Mouse (Mus musculus) limb, embryonic 10.5 days (tissue): ENCODE results near the gene Pde3b. TPM values are rescaled to one million over a fixed set of nuclear protein-coding genes. Genes with fewer than 3 reads are reported as not detected.
"Not testable (repeated sequence)": the region's sequence is repeated elsewhere in the genome, so short reads cannot be mapped to it uniquely, and the experiment has no call there.

Experiments
- DNase-seq: peaks from one replicate; pipeline ENCODE4 v3.0.0-alpha.2; 2017; ENCODE audit warnings: low spot score
- H3K27ac ChIP-seq: fragments of 300-500 bp; sonication (generic); 2 replicates; pipeline ENCODE4 v1.5.1; 2016; ENCODE audit warnings: mild to moderate bottlenecking
- H3K27me3 ChIP-seq: fragments of 300-500 bp; sonication (generic); 2 replicates; pipeline ENCODE4 v1.6.1; 2016; ENCODE audit warnings: low read depth, mild to moderate bottlenecking; ENCODE audit not compliant: poor library complexity, severe bottlenecking
- H3K36me3 ChIP-seq: fragments of 300-500 bp; sonication (generic); 2 replicates; pipeline ENCODE4 v1.6.1; 2016; ENCODE audit warnings: mild to moderate bottlenecking, moderate library complexity
- H3K4me1 ChIP-seq: fragments of 300-500 bp; sonication (generic); 2 replicates; pipeline ENCODE4 v1.6.1; 2016
- H3K4me3 ChIP-seq: fragments of 300-500 bp; sonication (generic); 2 replicates; pipeline ENCODE4 v1.5.1; 2016; ENCODE audit warnings: mild to moderate bottlenecking, moderate library complexity
- H3K9me3 ChIP-seq: fragments of 300-500 bp; sonication (generic); replicated peaks from 2 replicates; pipeline ENCODE4 v1.6.1; 2016; ENCODE audit warnings: mild to moderate bottlenecking
- whole genome bisulfite sequencing: fragments of 180-500 bp; shearing (Covaris S2); methylation state at CpG from one replicate; pipeline ENCODE4 v1.1.7; 2016; 5-methylcytosine and 5-hydroxymethylcytosine counted together
- polyA plus RNA-seq: library from polyadenylated mRNA; unstranded; fragments of >200 nt; fragmentation: Nextera tagmentation; extraction: Ambion mirVana; gene quantifications from 2 replicates; pipeline ENCODE4 v1.2.1, GENCODE M21; 2016

Gene Pde3b
- polyA plus RNA-seq, 1 experiment from 2014 or later, result 7.8 TPM

DNA sequence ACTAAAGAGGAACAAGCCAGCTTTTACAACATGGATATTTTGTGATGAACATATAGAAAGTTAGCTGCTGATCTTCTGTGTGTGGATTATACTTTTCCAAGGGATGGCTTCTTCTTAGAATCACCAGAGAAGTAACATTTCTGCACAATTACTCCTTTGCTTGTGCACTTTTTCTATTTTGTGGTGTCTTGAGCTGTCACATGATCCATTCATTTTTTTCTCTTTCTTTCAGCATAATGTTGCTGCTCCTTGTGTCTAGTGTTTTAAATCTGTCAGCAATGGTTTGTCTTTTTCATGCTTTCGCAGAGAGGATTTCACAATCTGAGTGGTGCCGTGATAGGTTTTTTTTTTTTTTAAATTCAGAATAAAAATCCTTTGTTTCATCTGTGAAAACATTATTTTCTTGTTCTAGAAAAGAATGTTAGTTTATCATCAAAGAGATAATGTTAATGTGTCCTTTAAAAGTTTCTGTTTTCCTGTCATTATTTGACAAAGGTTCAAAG lies 66.4 kb downstream of the Pde3b start:
- DNase-seq, result no peak
- Histone ChIP-seq H3K27me3 (no peaks in the 10 kb centered on the region), H3K9me3 (no peaks in the 10 kb centered on the region), H3K36me3 (no peaks in the 10 kb centered on the region), H3K27ac (no peak overlapping the region), H3K4me1 (no peaks in the 10 kb centered on the region), H3K4me3 (no peak overlapping the region)
- 100% methylated on average over 2 of the region's 2 CpGs for WGBS

- Histone ChIP-seq H3K4me3 (no peak overlapping the region), H3K4me1 (no peaks in the 10 kb centered on the region), H3K9me3 (no peaks in the 10 kb centered on the region), H3K27me3 (no peaks in the 10 kb centered on the region), H3K36me3 (no peaks in the 10 kb centered on the region), H3K27ac (no peak overlapping the region)
- no peak for DNase-seq
These were observed 77.5 kb downstream of the Pde3b start for GRCm38 (mm10) chr7:114492540-114492939.

DNA sequence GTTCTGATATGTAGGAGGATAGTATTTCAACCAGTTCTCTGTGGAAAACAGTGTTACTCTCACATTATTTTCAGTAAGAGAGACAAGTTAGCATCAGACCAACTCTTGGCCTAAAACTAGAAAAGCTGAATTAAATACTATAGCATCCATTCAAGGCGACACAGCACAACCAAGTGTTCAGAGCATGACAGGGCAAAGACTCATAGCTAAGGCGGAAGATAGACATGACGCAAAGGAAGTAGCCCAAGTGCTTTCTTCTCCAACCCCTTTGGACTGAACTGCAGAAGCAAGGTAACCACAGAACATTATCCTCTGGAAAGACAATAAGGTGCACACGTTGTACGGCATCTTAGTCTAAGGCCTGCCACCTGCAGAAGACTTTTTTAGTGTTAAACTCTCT lies 79.0 kb downstream of the Pde3b start:
- DNase-seq, result no peak
- Histone ChIP-seq H3K9me3 (no peaks in the 10 kb centered on the region), H3K27me3 (no peaks in the 10 kb centered on the region), H3K4me3 (no peak overlapping the region), H3K36me3 (no peaks in the 10 kb centered on the region), H3K4me1 (no peaks in the 10 kb centered on the region), H3K27ac (no peak overlapping the region)
- WGBS, result 95% methylated on average over 5 of the region's 5 CpGs

DNA sequence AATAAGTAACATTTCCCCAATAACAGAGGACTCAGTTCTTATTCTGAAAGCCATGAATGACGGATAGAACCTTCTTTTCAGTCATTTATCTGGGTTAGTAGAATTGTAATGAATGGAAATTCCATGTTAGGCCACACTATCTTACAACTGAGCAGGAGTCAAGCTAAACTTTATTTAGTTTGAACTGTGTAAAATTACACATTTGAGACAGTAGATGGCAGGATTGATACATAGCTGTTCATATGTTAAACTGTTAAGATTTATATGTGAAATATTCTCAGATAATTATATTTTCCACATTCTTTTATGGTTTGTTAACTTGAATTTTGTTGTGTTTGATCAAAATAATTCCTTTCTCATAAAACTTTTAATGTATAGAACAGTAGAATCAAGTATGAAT lies 84.2 kb downstream of the Pde3b start:
- WGBS, result 90% methylated on average over 1 of the region's 1 CpGs
- Histone ChIP-seq H3K9me3 (no peaks in the 10 kb centered on the region), H3K27ac (no peak overlapping the region), H3K4me3 (no peak overlapping the region), H3K4me1 (no peaks in the 10 kb centered on the region), H3K27me3 (no peaks in the 10 kb centered on the region), H3K36me3 (no peaks in the 10 kb centered on the region)
- DNase-seq, result no peak

DNA sequence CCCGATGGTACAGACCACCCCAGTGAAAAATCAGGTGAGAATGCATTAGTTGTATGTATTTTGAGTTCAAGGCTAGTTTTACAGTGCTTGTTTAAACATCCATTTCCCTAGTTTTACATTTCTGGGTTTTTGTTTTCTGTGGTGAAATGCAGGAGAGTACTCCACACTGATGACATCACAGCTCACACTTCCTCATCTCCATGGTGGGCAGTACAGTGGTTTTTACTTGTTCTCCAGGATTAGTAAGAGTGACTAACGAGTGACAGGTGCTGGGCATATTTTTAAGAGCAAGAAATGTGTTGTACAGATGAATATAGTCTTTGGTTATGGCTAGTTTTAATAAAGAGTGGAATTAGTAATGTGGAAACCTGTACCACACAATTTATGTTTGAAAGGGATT lies 93.8 kb downstream of the Pde3b start:
- peaks cover 5% of the 10 kb centered on the region; the same call in 1 of the 2 replicates for H3K36me3 ChIP-seq
- H3K4me3 ChIP-seq, result no peak overlapping the region
- H3K9me3 ChIP-seq, result no peaks in the 10 kb centered on the region
- no peak overlapping the region for H3K27ac ChIP-seq
- 87% methylated on average over 2 of the region's 2 CpGs for WGBS
- DNase-seq, result no peak
- no peaks in the 10 kb centered on the region for H3K27me3 ChIP-seq
- H3K4me1 ChIP-seq, result no peaks in the 10 kb centered on the region

DNA sequence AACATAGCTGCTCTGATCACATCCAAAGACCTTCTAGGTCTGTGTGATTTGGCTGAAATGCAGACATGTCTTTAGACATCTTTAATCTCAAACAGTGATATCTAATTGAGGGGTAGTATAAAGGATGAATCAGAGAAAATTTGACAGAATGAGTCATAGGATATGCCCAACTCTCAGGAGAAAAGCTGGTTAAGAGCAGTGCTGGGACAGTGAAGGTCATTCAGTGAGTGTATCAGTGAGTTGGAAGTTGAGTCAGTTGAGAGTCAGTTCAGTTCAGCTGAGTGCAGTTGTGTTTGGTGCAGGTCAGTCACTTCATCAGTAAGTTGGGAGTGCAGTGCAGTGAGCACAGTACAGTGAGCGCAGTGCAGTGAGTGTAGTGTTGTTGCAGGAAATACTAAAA lies 105.0 kb downstream of the Pde3b start:
- Histone ChIP-seq H3K27ac (no peak overlapping the region), H3K36me3 (peaks cover 13% of the 10 kb centered on the region; the same call in 1 of the 2 replicates), H3K27me3 (no peaks in the 10 kb centered on the region), H3K9me3 (no peaks in the 10 kb centered on the region), H3K4me1 (no peaks in the 10 kb centered on the region), H3K4me3 (no peak overlapping the region)
- DNase-seq, result no peak
- WGBS, result 100% methylated on average over 1 of the region's 1 CpGs

- no peak for DNase-seq
- 0 out of 2 replicates have a peak, but pooled peaks cover 11% of the 10 kb centered on the region for H3K36me3 ChIP-seq
- H3K4me3 ChIP-seq, result no peak overlapping the region
- WGBS, result 78% methylated on average over 1 of the region's 1 CpGs
- no peaks in the 10 kb centered on the region for H3K4me1 ChIP-seq
- no peak overlapping the region for H3K27ac ChIP-seq
- H3K27me3 ChIP-seq, result no peaks in the 10 kb centered on the region
- no peaks in the 10 kb centered on the region for H3K9me3 ChIP-seq
These were observed 111.2 kb downstream of the Pde3b start for GRCm38 (mm10) chr7:114526245-114526644.

- no peak for DNase-seq
- Histone ChIP-seq H3K27ac (no peak overlapping the region), H3K4me1 (no peaks in the 10 kb centered on the region), H3K4me3 (no peak overlapping the region), H3K36me3 (peaks cover 25% of the 10 kb centered on the region), H3K9me3 (no peaks in the 10 kb centered on the region), H3K27me3 (no peaks in the 10 kb centered on the region)
- WGBS, result 100% methylated on average over 1 of the region's 1 CpGs
These were observed 121.1 kb downstream of the Pde3b start for GRCm38 (mm10) chr7:114536179-114536578.

DNA sequence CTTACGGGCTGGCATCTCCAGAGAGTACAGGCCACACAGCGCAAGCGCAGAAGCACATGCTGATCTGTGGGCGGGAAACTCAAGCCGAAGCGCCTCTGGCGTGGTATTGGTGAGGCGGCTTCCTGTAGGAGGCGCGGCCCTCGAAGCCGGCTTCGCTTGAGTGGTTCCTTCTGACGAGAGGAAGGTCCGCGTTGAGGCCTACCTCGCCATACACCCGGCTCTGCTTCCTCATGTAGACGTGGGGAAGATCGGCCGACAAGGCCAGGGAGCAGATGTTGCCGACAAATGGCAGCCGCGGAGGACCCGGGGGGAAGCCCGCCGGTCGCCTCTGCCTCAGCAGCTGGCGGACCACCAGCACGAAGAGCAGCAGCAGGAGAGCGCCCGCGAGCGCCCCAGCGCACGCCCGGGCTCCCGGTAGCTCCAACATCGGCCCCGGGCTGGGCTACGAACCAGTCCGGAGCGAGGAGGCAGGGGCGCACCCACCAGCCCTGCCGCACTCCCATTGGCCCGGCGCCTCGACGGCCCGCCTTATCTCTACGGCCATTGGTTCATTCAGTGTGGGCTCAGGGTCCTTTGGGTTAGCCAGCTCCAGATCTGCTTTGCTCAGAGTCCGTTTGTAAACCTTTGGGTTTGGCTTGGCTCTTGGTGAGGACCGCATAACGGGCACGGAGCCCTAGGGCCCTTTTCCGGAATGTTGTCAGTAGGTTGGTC lies 147.6 kb downstream of the Pde3b start, which contains the start of gene Cyp2r1:
Gene Cyp2r1, minus strand, starts transcription at position 442 of the 711 bp plus-strand sequence.
- 3% methylated on average over 56 of the region's 56 CpGs for whole genome bisulfite sequencing
- peaks cover 10% of the 10 kb centered on the region for H3K4me1 ChIP-seq
- H3K27me3 ChIP-seq, result no peaks in the 10 kb centered on the region
- peak within 1 kb of the TSS; percentile 88 for H3K27ac ChIP-seq
- no peaks in the 10 kb centered on the region for H3K36me3 ChIP-seq
- H3K4me3 ChIP-seq, result peak within 1 kb of the TSS; percentile 61
- peak; percentile 85 for DNase-seq
- H3K9me3 ChIP-seq, result no peaks in the 10 kb centered on the region

- not testable (repeated sequence) for DNase-seq, H3K9me3 ChIP-seq, H3K4me3 ChIP-seq, H3K4me1 ChIP-seq, H3K27ac ChIP-seq, H3K36me3 ChIP-seq, H3K27me3 ChIP-seq
- WGBS, result 93% methylated on average over 4 of the region's 4 CpGs
These were observed 158.8 kb downstream of the Pde3b start for GRCm38 (mm10) chr7:114573866-114574265.

DNA sequence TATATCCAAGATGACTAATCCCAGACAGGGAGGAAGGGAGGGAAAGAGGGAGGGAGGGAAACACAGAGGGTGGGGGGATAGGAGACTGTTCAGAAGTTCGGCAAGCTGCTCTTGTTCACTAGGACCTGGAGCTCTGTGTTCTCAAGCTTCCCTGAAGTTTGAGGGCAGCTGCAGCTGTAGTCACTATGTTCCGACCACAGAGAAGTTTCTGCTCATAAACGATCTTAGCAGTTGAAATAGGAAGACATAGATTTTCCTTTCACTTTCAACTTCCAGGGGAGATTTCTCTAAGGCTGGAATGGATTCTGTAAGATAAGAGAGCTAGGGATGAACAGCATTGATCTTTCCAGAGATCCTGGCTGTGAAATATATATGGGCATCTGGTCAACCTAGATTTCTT lies 161.8 kb downstream of the Pde3b start:
- DNase-seq, result no peak
- Histone ChIP-seq H3K27me3 (no peaks in the 10 kb centered on the region), H3K4me1 (no peaks in the 10 kb centered on the region), H3K36me3 (no peaks in the 10 kb centered on the region), H3K27ac (no peak overlapping the region), H3K4me3 (no peak overlapping the region), H3K9me3 (no peaks in the 10 kb centered on the region)
- 81% methylated on average over 3 of the region's 3 CpGs for WGBS

GRCm38 (mm10) chr7:114577665-114578064 lies 162.6 kb downstream of the Pde3b start:
- no peak for DNase-seq
- no peaks in the 10 kb centered on the region for H3K36me3 ChIP-seq
- WGBS, result 95% methylated on average over 1 of the region's 1 CpGs
- H3K4me1 ChIP-seq, result no peaks in the 10 kb centered on the region
- H3K9me3 ChIP-seq, result no peaks in the 10 kb centered on the region
- no peak overlapping the region for H3K27ac ChIP-seq
- no peak overlapping the region for H3K4me3 ChIP-seq
- no peaks in the 10 kb centered on the region for H3K27me3 ChIP-seq

GRCm38 (mm10) chr7:114580426-114580825 lies 165.3 kb downstream of the Pde3b start:
- H3K9me3 ChIP-seq, result no peaks in the 10 kb centered on the region
- H3K36me3 ChIP-seq, result no peaks in the 10 kb centered on the region
- WGBS, result 8% methylated on average over 4 of the region's 4 CpGs
- peak; percentile 41 for DNase-seq
- no peaks in the 10 kb centered on the region for H3K27me3 ChIP-seq
- H3K4me1 ChIP-seq, result no peaks in the 10 kb centered on the region
- no peak overlapping the region for H3K4me3 ChIP-seq
- no peak overlapping the region for H3K27ac ChIP-seq

- Histone ChIP-seq H3K9me3 (no peaks in the 10 kb centered on the region), H3K36me3 (no peaks in the 10 kb centered on the region), H3K4me1 (no peaks in the 10 kb centered on the region), H3K27ac (no peak overlapping the region), H3K27me3 (no peaks in the 10 kb centered on the region), H3K4me3 (no peak overlapping the region)
- WGBS, result 86% methylated on average over 5 of the region's 5 CpGs
- no peak for DNase-seq
These were observed 166.1 kb downstream of the Pde3b start for GRCm38 (mm10) chr7:114581200-114581599.
